Mouse (Mus musculus): ENCODE measurements at regions not wholly inside any gene's neighbourhood (a gene's known extent, or its start where the extent isn't known, plus 50 kb on each side); places are given as distances from the start of the nearest gene placed in this dataset.

DNA sequence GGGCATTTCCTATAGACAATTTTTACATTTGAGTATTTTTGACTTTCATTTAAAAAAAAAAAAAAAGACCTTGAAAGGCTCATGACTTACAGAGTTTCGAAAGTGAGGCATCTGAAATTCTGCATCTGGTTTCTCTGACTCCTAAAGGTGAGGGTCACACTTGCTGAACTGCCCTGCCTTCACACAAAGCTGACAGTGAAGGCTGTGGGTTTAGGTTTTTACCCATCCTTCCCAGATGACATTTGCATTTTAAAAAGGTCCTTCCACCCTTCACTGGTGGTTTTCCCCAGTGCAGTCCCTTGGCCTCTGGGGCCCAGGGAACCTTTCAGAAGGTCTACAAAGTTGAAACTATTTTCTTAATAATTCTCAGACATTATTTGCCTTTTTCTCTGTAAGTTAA, 76.4 kb upstream of the Slit3 start:
- TF ChIP-seq MYC (IDR thresholded peaks at IDR 0.05; ENCODE audit: low read depth, low read length) (no peak), CTCF (IDR thresholded peaks at IDR 0.05 in 2 of 3, conservative IDR thresholded peaks at IDR 0.05 in 1 of 3; ENCODE audit: control insufficient read depth in 1 of 3, insufficient read depth in 1 of 3, low read depth in 2 of 3, low read length in 3 of 3, poor library complexity in 1 of 3, severe bottlenecking in 1 of 3) (no peak)
